Mouse (Mus musculus) cerebellum, postnatal 14 days (tissue): ENCODE data around the gene Clk3.

Source experiments
- DNase-seq, 2 experiments: peaks; one replicate each; pipeline ENCODE4 v3.0.0; 2021; ENCODE audit warnings: mixed read lengths in 2 of 2

Gene Clk3

DNA sequence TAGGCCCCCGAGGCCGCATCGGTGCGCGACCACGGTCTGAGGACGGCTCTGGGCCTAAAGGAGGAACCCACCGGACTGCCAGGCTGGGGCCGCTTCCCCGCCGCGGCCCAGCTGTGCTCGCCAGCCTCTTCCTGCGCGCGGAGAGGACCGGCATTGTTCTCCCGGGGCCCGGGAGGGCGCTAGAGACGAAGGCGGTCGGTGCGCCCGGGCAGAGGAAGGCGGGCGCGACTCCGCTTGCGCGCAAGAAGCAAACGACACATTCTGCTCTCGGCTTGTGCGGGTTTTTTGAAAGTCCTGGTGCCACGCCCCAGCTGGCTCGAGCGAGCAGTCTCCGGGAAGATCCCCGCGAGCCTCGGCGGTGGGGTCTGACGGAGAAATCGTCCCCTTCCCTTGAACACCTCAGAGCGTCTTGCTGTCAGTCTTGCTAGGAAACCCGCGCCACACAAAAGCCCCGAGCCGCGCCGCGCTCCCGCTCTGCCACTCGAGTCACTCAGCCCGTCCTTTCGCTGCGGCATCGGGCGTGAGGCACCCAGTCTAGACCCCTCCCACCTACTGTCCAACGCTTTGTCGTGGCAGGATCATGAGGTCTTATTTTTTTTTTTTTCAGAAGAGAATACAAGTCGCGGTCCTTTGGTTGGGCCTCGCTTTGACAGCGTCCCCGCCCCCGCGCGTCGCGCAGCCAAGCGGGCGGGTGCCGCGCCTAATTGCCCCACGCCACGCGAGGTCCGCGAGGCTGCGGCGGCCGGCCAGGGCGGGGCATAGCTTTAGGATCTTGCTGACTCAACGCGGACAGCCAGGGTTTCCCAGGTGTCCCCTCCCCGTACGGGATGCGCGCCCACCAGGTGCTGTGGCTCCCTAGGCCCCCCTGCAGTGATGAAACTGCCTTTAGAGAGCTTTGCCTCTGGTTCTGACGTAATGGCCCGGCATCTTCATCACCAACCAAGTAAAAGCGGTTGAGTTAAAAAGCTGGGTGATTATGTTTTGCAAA is at the start of gene Clk3:
Gene Clk3, minus strand, starts transcription at position 497 of the 988 bp plus-strand sequence.
- DNase-seq = peak; percentile 83 to 85

DNA sequence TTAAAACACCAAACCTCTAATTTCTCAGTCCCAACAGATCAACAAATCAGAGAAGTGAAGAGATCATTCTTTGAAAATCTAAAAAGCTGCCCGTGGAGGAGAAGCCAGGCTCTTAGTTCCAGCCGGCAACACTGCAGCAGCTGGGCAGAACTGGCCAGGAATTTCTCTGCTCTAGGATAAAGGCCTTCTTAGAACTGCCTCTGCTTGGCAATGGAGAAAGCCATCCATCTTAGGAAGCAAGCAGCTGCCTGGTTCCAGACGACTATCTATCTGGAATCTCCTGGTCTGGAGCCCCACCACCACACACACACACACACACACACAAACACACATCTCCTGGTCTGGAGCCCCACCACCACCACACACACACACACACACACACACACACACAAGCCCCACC is 49.2 kb upstream of the Clk3 start:
- no peak for DNase-seq

DNA sequence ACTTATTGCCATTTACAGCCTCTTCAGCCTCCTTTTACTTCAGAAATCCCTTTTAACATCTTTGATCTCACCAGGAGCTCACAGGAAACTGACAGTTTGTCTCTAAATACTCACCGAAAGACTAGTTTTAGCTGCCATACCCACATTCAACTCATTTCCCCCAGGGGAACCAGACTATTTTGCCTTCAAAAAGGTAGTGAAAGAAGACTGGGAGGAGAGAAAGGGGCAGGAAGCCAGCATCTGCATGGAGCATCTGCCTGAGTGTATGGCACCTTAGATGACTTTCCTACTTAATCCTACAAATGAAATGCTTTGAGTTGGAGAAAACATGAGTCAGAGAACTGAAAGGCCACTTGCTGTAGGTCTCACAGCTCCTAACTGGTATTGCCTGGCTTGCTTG is 48.4 kb upstream of the Clk3 start:
- no peak for DNase-seq

DNA sequence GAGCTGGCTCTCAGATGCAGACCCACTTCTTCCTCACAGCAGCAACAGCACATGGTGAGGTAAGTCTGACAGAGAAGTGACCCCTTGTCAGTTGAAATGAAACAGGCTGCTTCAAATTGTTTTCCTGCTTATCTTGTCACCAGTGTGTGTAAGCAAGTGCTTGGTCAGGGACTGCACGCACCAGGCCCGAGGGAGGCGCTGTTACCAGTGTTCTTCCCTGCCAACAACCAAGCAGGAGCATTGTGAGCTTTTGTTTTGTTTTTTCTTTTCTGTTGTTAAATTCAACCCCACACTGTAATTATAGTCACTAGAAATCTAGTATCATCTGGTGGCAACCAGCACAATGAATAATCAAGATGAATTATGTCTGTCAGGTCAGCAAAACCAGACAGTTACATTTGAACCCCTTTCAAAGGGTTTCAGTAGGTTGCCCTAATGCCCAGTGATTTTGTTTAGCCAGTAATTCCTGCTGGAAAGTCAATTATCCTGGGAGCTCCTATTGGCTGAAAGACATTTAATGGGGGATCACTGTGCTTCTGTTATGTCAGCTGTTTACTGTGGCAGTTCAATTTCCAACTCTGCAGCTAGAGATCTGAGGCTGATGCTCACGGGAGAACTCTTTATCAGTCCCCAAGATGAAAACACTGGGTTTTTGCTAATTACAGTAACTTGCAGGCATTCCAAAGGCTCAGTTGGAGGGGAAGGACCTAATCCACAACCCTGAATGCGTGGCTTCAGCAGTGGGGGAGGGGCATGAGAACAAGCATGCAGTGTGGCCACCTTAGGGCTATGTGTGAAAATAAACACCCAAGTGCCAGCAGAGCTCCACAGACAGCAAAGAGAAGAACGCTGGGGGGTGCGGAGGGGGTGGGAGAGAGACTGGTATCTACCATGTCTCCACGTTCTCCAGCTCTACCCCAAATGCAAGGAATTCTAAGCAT is 46.4 kb upstream of the Clk3 start:
- DNase-seq = no peak

DNA sequence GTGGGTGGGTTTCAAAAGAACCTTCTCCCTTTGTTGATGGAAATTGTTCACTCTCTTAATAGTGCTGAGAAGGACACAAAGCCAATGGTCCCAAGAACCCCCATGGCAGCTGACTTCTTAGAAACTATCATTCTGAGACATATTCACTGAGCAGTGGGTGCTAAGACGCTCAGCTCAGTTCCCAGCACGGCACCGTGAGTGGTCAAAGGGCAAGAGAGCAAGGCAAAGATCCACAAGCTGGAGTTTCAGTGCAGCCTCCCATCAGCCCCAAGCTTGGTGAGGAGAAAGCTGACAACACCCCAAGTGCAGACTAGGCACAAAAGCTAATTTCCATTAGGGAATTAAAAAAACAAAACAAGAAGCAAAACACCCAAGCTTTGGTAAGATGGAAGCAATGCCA is 45.0 kb upstream of the Clk3 start:
- no peak for DNase-seq

DNA sequence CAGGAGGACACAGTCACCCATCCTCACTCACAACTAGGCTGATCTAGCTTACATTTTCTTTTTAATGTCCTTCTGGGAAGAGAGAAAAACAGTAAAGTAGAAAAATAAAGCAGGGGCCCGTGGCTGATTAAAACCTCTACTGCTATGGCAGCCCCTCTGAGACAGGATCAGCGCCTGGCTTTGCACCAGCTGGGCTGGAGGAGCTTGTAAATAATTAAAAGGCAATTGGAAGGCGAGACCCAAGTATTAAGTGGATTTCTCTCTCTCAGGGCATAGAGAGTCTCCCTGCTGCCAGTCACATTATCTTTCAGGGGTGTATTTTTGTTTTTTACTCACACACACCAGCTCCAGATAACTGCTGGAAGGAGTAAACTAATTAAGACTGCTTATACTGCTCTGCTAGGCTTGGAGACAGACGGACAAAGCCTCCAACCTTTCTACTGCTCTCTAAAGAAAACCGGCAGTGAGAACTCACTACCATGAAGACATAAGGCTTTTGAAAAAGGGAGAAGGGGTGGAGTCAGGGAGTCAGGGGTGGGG is 43.2 kb upstream of the Clk3 start:
- DNase-seq = no peak

DNA sequence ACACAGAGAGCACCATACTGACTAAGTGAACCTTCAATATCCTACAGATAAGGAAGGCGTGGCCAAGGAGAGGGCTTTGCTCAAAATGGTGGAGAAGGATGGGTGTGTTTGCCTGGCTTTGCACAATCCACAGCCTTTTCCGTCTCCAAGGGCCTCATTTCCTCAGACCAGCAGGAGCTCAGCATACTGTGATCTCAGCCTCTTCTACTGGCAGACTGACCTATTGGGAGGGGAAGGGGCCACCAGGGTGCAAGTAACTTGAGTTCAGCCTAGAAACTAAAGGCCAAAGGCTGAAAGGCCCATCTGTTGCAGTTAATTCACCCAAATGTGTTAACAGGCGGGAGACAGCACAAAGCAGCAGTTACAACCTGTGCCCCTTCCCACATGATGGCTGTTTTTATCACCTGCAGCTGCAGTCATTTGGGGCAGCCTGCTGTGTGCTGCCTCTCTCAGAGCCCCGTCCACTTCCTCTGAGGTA is 41.6 kb upstream of the Clk3 start:
- no peak for DNase-seq

DNA sequence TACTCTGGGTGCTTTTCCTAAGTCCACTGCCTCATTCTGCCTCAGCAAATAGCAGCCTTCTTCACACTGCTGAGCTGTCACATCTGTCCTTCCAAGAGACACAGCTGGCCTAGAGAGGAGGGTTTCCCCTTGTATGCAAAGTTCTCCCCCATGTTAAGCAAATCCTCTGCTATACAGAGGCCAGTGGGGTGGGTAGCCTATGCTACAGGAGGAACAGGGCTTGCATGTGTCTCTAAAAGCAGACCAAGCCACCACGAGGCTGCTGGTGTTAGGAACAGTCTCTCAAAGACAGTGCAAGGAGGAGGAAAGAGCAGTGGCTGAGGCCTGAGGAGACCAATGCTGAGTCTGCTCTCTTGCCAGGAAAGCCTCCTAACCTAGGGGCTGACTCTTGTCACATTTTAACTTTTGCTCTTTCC is 40.4 kb upstream of the Clk3 start:
- DNase-seq = no peak

DNA sequence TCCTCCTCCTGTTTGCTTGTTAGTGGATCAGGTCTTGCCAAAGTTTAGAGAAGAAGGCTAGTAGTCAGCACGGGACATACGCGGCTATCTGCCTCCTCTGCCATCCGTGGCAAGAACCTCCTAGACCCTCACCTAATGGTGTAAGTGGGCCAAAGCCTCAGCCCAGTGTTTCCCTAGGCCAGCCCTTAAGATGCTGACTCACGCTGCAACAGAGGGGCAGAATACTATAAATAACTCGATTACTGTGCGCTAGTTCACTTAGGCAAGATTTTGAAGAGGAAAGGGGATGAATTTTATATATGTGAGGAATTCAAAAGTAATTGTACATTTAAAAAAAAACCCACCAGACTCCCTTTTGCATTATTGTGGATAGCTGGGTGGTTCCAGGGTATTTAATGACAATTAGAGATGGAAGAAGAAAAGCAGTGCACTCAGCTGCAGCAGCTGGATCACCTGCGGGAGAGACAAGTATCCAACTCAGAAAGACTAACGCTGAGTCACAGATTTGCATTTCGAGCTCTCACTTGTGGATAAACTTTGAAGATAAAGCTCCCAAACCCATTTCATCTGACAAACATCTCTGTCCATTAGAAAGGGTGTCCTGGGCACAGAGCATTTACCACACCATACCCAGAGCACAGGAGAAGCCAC is 39.6 kb upstream of the Clk3 start:
- DNase-seq = no peak

DNA sequence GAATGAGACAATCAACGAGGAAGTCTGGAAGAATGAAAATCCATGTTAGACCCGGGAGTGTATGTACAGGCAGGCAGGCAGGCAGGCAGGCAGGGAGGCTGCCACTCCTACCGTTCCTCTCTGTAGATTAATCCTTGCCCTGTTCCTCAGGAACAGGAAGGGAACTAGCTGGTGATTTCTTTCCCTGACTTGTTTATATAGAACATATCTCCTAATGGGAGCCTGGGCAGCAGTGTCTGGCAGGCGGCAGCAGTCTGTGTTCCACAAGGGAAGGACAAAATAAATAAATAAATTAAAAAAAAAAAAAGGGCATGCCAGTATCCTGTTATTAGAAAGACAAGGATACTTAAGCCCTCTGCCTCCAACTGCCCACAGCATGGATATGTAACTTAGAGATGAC is 38.2 kb upstream of the Clk3 start:
- no peak for DNase-seq

DNA sequence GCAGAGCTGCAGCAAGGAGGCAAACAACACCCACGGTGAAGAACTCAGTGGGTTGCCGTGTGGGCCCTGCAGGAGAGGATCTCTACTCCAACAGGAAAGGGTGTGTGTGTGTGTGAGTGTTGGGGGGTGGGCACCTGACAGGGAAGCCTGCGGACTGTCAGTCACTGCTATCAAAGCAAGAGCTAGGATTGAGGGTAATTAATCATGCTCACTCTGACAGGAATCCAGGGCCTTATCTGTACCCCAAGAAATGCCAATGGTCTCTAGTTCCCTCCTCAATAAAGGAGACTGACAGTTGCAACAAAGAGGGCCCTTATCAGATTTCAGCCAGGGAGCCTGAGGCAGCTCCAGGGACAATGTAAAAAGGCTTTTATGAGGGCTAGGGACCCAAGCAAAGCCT is 37.4 kb upstream of the Clk3 start:
- no peak for DNase-seq

DNA sequence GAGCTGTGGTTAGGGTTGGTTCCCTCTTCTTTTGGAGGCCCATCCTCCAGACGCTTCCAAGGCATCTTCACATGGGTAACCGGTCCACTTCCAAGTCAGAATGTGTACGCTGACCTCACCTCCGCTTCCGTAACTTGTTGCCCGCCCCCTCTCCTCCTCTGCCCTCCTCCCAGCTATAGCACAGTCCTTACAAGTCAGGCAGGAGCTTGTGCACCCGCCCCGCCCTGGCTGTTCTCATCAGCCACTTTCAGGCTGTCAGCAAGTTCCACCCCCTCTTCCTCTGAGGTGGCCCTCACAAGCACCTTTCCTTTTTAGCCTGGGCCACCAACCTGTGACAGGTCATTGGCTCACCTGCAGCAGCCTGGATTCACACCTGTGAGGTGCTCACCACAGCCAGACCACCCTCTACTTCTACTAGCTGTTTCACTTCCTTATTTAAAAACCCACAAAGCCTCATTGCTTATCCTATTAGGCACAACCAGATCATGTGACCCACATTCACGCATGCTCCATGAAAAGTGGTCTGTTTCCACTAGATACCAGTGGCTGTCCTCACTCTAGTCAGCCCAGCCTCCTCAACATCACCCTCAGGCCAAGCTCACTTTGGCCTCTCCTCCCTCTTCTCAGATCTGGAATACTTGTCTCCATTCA is 34.8 kb upstream of the Clk3 start:
- no peak for DNase-seq

DNA sequence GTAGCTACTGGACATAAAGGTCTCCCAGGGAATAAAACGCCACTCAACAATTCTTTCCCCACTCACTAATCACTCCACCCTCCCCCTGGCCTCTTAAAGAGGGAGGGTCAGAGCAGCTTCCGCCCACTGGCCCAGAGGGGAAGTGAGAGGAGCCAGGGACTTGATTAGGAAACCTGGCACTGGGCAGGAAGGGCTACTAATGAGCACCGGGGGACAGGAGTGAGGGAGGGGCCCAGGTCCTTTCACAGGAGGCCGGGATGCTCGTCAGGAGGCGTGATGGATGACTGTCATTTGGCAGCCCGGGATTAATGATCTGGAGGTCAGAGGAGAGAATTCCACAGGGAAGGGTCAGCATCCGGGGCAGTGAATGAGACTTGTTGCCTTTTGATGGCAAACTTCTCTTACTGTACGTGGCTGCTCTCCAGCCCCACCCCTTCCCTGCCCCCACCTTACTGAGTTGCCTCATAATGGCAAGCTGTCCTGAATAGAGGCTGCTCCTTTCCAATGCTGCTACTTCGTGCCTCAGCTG is 33.1 kb upstream of the Clk3 start:
- no peak for DNase-seq

DNA sequence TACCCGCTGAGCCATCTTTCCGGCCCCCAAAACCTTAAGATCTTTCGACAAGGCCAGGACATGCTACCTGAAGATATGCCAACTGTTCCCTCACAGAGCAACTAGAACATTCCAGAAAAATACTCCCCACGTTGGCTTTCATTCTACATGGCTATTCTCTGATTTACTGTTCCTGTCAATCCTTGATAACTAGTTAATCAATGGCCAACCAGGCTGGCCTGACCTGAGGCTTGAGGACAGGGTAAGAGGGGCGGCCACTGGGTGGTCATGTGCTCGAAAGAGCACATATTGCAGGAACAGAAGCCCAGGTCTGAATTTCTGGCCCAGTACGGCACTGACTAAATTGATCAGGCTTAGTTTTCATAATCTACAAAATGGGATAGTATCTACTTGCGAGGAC is 31.8 kb upstream of the Clk3 start:
- no peak for DNase-seq

DNA sequence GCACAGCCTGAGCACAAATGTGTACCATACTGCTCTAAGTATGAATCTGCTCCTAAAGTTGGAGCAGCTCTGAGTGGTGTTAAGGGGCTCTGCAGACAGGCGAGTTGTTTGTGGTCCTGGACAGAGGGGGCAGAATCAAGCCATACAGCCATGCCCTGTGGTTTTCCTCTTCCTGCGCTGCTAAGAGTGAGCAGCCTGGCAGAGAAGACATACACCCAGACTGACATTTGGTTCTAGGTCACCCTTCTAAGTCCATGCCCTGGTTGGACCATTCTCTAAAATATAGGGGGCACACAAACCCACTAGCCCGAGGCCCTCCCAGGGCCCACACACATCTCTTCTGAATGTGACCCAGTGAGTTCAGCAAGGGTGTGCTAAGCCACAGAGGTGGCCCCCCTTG is 24.1 kb upstream of the Clk3 start:
- no peak for DNase-seq

DNA sequence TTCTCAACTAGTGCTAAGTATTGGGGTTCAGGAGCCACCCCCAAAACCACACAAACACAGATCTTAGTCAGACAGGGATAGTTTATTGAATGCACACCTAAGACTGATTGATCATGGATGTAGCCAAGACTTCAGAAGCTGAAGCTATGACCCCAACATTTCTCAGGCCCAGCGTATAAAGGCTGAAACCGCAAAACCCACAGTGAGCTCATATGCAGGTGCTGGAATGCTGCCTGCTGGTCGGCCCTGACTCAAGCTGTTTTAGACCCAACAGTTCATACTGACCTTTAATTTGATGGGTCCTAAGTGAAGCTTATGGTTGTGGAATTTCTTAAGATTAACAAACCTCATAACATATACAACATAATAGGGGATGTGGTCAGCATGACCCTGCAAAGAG is 17.0 kb upstream of the Clk3 start:
- DNase-seq = no peak

DNA sequence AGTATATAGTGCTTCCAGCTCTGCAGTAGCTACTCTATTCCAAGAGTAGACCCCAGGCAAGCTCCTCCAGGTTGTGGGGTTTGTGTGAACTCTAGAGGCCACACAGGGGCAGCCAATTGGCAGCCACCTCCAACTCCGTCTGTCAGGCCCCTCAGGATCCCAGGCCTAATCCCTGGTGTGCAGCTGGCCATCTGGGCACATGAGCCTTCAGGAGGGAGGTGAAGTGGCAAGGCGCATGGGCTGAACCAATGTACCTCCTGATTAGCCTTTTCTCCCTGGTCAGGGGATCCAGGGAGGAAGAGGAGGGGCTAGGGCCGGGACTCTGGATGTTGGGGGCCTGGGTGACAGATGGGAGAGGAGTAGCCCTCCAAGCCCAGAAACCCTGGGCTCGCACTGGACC is 10.1 kb upstream of the Clk3 start:
- peak; percentile 27 to 36 for DNase-seq

DNA sequence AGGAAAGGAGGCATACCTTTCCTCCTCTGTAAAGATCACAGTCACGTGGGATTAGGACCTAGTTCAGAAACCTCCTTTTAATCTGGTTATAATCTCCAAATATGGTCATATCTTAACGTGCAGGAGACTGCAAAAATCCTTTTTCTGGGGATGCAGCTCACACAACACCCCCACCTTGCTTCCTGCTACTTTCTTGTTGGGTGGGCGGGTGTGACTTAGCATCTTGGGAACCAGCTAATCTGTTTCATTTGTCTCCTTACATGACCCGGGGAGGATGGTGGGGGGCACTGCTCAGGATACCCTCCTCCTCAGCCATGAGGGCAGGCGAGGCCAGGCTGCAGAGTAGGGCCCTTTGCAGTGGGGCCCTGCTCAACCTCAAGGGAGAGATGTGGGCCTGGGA is 9.4 kb upstream of the Clk3 start:
- no peak for DNase-seq

DNA sequence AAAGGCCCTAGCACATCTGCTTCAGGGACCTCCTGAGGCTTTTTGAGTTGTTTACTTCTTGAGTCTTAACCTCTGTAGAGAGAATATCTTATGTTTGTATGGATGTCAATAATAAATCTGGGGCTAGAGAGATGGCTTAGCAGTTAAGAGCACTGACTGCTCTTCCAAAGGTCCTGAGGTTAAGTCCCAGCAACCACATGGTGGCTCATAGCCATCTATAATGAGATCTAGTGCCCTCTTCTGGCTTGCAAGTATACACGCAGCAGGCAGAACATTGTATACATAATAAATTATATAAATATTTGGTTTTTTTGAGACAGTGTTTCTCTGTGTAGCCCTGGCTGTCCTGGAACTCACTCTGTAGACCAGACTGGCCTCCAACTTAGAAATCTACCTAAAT is 8.5 kb upstream of the Clk3 start:
- no peak for DNase-seq

DNA sequence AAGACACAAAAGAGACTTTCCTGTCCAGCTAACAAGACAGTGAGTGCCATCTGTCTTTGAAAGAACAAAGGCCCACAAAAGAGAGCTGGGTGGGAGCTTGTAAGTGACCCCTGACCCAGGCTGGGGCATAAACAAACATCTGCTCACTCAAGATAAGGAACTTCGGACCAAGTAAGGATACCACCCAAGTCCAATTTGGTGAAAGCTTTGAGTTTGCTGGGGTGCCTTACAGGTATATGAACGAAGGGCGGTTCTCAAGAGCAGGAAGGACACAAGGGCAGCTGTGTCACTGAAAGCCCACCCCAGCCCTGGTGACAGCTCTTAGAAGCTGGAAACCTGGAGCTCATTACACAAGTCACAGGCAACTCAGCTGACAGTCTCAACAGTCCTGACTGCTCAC is 8.1 kb upstream of the Clk3 start:
- no peak for DNase-seq

DNA sequence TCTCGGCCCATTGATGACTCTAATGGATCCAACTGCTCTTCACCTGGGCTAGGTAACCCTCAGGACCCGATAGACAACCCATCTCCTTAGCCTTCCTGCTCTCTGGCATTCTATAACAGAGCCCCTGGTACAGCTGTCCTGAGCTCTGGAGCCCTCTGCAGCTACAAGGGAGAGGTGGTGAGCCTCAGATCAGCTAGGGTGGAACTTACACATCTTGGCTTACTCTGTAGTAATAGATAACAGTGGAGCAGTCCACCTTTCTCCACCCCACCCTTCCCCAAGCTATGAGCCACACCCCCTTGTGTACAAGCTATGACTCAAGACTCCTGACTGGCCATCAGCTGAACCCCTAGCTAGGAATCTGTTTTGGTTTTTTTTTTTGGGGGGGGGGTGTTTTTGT is 5.2 kb upstream of the Clk3 start:
- no peak for DNase-seq

DNA sequence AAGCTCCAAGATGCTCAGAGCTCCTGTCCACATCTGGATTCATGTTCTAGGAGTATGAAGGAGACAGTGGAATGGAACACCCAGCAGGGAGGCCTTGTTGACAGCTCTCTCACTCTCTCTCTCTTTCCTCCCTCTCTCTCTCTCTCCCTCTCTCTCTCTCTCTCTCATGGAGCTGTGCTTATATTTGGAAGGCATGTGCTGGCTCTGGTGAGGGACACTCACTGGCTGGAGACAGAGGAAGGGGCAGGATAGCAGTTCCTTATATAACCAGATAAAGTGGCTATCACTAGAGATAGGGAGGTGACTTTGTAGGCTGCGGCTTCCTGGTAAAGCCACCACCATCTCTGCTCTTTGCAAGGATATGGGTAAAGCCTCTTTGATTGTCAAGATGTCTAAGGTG is 4.6 kb upstream of the Clk3 start:
- DNase-seq = no peak
